Mouse (Mus musculus) T-helper 17 cell (primary cell): ENCODE results near the gene Cdh1.
"Not testable (repeated sequence)": the region's sequence is repeated elsewhere in the genome, so short reads cannot be mapped to it uniquely, and the experiment has no call there.

Experiments
- in situ Hi-C, 2 experiments: fragments of 300-600 bp; cut with MboI, MseI; formaldehyde crosslinking; loops; 1 replicate in 1 of 2; 2 replicates in 1 of 2; pipeline ENCODE4 v1.15.1; 2025; ENCODE audit warnings: high pct_unique_total_duplicates in 2 of 2

The Cdh1 gene

DNA sequence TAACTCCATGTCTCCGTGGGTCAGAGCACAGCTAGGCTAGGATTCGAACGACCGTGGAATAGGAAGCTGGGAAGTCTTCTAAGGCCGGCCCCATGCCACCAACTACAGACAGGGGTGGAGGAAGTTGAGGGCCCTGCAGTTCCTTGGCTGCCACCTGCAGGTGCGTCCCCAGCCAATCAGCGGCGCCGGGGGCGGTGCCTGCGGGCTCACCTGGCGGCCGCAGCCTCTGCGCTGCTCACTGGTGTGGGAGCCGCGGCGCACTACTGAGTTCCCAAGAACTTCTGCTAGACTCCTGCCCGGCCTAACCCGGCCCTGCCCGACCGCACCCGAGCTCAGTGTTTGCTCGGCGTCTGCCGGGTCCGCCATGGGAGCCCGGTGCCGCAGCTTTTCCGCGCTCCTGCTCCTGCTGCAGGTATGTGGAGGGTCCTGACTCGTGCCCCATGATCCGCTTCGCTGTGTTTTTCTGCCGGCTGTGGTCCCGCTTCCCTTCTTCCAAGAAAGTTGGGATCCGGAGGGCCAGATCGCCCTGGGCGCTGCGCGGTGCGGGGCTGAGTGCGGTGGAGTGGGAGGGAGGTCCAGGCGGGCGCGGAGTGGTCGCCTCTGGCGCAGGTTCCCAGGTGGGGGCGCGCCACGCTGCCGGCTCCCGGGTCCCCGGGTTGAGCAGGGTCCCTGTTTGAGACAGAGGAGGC, at the start of gene Cdh1:
Gene Cdh1 (plus strand): TSS at position 221 of the 689 bp plus-strand sequence.
- in situ Hi-C loops = no loop called here

DNA sequence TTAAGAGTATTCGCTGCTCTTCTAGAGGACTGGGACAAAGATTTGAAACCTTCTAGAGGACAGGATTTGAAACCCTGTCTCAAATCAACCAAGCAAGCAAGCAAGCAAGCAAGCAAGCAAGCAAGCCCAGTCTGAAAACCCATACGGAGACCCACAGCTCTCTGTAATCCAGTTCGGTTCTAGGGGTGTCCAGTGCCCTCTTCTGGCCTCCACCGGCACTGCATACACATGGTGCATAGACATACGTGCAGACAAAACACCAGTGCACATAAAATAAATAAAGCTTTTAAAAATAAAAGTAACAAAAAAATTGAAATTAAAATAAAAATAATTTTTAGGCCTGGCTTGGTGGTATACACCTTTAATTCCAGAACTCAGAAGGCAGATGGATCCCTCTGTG, 49.1 kb upstream of the Cdh1 start:
- in situ Hi-C loops = no loop called here

DNA sequence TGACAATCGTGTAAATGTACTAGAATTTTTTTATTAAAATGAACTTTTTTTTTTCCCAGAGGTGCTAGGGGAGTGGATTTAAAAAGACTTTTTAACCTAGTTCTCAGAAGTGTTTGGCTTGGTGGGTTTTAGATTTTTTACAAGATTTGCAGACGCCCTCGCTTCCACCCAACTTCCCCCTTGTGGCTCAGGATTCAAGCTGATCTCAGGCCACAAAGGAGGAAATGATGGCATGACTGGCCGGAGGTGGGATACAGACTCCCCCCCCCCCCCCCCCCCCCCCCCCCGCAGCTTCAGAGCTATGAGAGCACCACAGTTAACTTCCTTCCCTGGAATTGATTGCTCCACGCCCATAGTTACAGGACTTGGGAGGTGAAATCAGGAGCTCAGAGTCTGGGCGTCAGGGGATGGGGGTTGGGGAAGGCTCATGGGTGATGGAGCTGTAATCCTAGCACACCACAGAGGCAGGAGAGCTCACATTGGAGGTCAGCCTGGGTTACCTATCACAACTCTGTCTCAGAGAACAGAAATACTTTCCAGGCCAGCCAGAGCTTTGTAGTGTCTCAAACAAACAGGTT, 47.0 kb upstream of the Cdh1 start:
- in situ Hi-C loops = no loop called here

DNA sequence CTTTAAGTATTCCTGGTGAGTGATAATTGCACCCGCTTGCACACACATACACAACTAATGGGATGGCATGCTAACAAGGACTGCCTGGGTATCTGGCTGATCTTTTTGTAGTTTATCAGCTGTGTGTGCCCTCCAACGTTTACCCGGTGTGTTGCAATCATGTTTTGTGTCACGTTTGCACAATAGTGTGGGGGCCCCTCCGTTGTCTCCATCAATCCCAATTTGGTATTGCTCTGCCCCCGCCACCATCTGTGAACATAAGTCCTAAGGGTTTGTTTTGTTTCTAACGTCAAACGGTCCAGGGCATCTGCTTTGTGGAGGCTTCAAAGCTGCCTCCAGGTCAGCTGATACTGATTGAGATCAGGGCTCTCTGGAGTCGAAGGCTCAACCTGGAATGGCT, 43.3 kb upstream of the Cdh1 start:
- in situ Hi-C loops = loop anchor here (5.0 kb wide), 1 partner anchor 87 kb away; no protein-coding TSS in a partner anchor

DNA sequence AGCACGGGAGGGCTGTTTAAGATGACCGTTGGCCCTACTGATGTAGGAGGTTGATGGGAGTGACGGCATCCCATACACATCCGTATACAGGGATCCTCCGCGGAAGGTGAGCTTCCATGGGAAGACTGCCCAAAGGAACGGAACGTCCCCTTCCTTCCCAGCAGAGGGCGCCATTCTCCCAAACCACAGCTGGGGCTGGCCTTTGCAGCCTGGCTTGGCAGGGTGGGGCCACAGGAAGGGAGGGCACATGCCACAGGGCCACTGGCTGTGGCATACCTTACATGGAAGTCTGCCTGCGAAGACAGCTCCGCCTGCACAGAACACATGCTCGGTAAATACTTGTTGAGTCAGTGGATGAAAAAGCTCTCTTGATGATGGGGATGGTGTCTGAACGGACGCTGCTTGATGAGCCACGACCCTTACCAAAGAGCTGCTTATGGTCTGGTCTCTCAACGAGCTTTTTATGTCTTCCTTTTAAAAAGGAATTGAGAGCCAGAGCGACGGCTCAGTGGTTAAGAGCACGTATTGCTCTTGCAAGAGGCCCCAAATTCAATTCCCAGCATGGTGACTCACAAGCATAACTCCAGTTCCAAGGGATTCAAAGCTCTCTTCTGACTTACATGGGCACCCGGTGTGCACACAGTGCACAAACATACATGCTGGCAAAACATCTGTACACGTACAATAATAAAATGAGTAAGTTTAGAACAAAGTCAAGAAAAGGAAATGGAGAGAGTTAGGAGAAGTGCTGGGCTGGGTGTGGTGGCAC, 41.9 kb upstream of the Cdh1 start:
- in situ Hi-C loops = loop anchor here (5.0 kb wide), 1 partner anchor 86 kb away; no protein-coding TSS in a partner anchor

DNA sequence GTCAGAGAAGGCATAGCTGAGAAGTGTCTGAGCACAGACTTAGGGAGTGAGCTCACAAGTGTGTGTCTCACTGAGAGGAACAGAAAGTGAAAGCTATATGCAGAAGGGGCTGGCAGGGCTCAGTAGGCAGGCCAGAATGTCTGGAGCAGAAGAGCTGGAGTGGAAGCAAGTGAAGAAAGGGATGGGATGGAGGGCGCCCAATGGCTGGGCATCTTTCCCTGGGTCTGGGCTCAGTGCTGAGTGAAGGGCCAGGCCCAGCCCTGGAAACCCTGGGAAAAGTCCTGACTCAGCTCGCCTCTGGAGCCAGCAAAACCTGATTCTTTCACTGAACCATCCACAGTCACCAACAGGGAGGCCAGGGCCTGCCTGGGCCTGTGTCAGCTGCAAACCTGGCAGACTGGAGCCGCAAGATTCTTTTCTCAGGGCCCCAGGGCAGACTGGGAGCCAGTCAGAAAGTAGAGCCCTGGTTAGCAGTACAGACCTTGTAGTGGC, 39.4 kb upstream of the Cdh1 start:
- in situ Hi-C loops = loop anchor here (5.0 kb wide), 1 partner anchor 84 kb away; no protein-coding TSS in a partner anchor

DNA sequence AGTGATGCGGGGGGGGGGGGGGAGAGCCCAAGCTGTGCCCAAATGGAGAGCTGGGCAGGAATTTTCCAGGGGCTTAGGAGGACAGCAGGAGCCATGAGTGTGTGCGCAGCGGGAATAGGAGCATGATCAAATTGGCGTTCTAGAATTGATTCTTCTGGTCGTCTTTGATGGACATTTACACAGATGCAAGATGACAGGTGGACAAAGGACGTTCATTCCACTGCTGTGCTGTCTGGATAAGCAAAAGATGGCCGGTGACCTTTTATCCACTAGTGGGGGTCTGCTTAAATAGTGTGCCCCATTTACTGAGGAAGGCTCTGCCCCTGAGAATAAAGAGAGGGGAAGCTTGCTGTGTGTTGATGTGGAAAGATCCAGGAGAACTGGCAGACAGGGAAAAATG, 34.1 kb upstream of the Cdh1 start:
- in situ Hi-C loops = no loop called here

DNA sequence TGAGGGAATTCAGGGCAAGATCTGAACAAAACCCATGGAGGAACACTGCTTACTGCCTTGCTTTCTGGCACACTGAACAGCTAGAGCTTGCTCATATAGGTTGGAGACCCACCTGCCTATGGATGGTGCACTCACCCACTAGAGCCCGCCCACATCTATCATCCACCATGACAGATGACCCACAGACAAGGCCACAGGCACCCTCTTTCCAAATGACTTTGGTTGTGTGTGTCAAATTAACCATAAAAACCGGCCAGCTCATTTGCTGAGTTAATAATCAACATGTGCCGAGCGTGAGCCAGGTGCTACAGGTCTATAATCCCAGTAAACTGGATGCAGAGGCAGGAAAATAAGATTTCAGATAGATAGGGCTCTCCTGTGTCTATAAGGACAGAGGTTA, 32.8 kb upstream of the Cdh1 start:
- in situ Hi-C loops = no loop called here

DNA sequence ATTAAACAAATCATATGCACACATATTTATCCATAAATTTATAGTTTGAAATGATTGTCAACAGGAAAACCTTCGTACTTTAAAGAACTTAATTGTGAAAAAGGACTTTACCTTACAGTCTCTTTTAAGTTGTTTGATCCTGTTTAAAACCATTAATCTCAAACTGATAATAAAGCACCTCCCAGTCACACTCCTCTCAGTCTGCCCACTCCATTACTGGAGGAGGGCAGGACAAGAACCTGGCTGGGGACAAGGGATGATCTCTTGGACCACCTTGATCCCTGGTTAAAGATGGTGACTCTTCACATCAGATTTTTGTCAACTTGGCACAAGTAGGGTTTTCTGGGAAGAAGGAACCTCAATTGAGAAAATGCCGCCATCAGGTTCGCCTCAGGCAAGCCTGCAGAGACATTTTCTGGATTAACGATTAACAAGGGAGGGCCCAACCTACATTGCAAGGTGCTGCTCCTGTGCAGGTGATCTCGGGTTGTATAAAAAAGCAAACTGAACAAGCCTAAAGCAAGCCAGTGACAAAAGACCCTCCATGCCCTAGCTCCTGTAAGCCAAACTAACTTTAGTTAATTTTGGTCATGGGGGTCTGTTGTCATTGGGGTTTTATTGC, 31.5 kb upstream of the Cdh1 start:
- in situ Hi-C loops = no loop called here

DNA sequence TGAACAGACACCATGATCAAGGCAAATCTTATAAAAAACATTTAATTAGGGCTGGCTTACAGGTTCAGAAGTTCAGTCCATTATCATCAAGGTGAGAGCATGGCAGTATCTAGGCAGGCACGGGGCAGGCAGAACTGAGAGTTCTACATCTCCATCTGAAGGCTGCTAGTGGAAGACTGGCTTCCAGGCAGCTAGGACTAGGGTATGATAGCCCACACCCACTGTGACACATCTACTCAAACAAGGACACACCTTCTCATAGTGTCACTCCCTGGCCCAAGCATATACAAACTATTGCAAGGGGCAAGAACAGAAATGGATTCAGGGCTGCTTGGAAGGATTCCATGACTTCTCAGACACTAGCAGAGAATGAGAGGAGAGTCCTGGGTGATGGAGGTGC, 31.0 kb upstream of the Cdh1 start:
- in situ Hi-C loops = not testable (repeated sequence)

DNA sequence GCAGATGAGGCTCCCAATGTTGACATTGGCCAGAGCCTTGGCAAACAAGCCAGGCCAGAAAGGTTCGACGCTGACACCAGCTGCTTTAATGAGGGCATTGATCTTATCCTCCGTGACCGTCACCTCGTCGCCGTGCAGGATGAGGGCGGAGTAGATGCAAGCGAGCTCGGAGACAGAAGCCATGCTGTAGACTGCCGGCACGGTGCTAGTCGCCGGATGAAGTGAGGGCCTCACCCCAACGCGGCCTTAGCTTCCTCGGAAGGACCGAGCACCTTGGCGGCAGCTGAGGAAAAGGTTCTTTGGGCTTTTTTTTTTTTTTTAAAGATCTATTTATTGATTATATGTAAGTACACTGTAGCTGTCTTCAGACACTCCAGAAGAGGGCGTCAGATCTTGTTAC, 30.0 kb upstream of the Cdh1 start, which contains the start of gene Gm10073:
Gene Gm10073 (minus strand): TSS at position 294 of the 400 bp plus-strand sequence.
- in situ Hi-C loops = not testable (repeated sequence)

DNA sequence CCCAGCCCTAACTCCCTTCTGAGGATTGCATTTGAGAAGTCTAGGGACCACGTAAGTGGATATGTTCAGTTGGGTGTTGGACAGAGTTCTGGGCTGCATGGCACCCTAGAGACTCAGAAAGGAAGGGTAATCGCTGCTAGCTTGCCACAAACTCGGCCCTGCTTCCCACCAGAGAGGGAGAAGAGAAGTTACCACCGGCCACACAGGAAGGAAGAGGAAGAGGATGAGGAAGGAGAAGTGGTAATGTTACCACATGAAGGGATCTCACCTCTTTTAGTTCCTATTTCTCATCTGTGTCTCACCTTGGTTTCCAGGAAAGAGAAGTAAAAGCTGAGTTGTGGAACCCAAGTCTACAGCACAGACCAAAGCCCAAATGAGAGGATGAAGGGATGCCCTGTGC, 28.9 kb upstream of the Cdh1 start:
- in situ Hi-C loops = no loop called here

DNA sequence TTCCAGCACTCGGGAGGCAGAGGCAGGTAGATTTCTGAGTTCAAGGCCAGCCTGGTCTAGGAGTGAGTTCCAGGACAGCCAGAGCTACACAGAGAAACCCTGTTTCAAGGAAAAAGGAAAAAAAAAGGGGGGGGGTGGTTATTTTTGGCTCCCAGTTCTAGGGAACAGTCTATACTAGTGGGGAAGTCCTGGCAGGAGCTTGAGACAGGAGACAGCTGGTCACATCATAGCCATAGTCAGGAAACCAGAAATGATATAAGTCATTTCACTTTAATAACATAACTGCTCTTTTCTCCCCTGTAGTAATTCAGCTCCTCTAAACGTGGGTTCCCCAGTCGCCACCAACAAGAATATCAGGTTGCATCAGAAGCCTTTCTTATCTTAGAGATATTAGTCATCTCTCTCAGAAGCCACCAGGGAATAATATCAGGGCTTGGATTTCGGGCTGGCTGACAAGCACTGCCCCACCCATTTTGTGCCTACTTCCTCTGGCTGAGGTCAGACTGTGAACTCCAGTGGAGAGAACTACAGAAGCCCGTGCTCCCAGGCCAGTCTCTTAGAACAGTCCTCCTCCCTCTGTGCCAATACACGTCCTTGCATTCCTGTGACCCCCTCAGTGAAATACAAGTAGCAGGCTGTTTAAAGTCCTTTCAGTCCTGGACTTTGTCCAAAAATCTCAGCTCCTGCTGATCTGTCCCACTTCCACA, 26.1 kb upstream of the Cdh1 start:
- in situ Hi-C loops = no loop called here

DNA sequence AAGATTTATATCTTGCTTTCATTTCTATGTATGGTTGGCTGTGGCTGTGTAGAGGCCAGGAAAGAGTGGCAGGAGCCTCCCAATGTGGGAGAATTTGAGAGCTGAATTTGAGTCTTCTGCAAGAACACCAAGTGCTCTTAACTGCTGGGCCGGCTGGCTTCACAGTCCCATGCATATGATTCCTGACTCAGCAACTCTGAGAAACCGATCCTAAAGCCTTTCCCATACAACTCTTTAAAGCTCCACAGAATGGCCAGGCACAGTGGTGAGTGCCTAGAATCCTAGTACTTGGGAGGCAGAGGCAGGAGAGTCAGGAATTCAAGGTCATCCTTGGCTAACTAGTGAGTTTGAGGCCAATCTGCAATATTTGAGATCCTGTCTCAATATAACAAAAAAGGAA, 23.6 kb upstream of the Cdh1 start:
- in situ Hi-C loops = no loop called here

DNA sequence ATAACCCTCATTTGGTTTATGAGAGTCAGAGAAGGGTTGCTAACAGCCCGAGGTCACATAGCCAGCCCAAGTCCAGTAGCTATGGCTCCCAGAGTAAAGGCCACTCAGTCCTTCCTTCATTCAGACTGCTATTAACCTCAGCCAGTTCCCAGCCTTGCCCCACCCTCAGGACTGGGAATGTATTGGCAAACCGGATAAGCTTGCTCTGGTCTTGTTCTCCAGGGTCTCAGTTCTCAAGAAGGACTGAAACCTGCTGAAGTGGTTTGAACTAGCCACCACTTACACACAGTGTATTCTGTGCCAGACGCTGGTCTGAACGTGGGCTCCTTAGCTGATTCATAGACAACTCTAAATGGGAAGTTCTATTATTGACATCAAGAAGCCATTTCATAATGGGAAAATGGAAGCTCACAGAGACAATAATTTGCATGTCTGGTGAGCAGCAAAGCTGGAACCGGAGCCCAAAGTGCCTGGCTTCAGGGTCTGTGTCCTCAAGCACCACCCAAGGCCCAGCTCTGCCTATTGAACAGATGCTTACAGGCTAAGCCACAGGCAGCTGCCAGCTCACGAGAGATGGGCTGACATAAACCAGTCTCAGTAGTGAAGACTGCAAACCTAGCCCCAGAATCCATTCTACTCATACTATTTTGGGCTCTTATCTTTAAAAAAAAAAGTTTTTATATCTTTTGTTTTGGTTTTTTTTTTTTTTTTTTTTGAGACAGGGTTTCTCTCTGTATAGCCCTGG, 21.6 kb upstream of the Cdh1 start:
- in situ Hi-C loops = no loop called here

DNA sequence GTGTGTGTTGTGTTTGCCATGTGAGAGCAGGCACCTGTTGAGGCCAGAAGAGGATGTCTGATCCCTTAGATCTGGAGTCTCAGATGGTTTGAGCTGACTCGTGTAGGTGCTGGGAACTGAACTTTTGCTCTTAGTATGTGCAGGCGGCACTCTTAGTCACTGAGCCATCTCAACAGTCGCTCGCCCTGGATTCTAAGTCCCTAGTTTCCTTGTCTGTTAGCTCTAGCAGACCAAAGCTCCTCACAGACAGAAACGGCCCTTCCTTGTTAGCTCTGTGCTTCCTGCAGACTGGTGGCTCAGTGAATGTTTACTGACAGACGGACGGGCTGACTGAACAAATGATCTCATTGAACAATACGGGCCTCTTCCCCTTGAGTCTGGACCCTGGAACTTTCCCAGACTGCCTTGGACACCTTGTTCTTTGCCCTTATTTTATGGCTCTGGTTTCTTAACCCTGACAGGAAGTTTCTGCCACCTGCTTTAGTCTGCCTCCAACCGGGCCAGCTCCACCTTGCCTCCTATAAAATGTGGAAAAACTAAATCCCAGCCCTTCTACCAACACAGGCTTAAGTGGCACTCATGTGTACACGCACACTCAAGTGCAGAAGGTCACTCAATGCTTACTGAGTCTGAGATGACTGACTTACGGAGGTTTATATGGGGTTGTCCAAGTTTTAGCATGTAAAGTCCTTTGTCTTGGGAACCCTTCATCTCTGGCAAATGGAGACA, 18.0 kb upstream of the Cdh1 start:
- in situ Hi-C loops = no loop called here

DNA sequence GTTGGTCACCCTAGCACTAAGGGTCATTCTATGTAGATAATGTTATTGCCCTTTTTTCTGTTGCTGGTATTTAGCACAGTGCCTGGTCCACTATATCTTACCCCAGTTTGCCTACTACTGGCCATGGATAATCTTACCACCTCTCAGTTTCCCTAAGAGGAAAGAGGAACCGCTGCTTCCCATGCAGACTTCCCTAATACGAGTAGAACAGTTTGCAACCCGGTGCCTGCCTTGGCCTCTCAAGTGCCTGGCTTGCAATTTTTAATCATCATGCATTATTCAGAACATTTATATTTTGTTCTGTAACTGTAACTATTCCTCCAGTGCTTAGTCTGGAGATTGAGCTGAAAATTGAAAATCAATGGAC, 17.5 kb upstream of the Cdh1 start:
- in situ Hi-C loops = no loop called here

DNA sequence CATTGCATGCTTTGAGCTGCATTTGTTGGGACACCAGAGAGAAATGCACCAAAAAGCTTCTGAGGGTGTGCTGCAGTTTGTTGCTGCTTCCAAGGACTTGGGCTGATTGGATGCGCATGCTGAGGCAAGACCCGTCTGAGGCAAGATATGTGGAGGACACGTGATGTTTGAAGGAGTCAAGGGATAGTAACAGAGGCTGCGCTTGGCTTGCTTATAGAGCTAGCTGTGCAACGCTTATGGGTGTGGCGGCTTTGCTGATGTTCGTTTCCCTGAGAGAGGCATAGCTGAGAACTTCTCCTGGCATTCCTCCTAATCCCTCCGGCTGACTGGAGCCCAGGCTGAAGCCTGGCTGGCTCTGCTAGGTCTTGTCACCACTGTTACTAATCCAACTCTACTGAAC, 16.3 kb upstream of the Cdh1 start:
- in situ Hi-C loops = no loop called here

DNA sequence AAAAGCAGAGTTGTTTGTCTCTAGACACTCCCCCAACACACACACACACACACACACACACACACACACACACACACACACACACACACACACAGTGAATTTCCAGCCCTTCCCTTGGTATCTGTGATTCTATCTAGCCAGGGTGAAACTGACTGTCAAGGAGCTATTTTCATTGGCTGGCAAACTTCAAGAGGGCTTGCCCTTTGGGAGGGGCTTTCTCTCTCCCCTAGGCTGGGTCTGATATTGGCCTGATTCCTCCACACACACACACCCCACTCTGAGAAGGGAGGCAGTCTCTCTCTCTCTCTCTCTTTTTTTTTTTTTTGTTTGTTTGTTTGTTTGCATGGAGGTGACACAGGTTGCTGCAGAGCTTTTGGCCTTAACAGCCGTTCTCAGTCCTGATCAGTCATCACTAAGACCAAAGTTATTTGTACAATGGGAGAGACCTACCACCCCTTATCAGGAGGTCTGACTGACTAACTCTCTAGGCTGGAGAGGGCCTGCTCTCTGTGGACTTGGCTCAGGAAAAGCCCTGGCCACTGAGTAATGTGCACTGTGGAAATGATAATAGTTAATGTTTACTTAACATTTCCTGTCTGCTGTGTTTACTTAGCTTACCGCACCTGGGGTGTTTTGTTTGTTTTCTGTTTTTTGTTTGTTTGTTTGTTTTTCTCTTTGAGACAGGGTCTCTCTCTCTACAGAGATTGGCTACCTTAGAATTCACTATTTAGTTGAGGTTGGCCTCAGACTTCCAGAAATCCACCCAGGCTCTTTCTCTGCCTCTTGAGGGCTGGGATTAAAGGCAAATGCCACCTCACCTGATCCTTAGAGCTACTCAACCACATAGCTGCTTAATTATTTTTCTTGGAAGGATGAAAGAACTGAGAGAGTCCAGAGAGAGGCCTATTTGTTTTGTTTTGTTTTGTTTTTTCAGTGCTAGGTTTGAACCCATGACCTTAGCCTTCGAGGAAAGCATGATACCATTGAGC, 14.4 kb upstream of the Cdh1 start:
- in situ Hi-C loops = no loop called here
